Mouse (Mus musculus): Measurements from ENCODE around the gene Trpm1. TPM values are rescaled to one million over a fixed set of nuclear protein-coding genes. Genes with fewer than 3 reads are reported as not detected.

The Trpm1 gene
- polyA plus RNA-seq, 1 experiment from 2014 or later: 0.11 TPM

GRCm38 (mm10) chr7:64249715-64250114 lies 96.1 kb downstream of the Trpm1 start:
- Histone ChIP-seq H3K4me1 (ENCODE audit: control insufficient read depth, insufficient read depth, low read length) (no peaks in the 10 kb centered on the region), H3K27ac (ENCODE audit: low read depth, low read length) (no peak overlapping the region), H3K36me3 (ENCODE audit: control insufficient read depth, insufficient read depth, low read length) (no peaks in the 10 kb centered on the region), H3K27me3 (ENCODE audit: control insufficient read depth, insufficient read depth, low read length) (no peaks in the 10 kb centered on the region), H3K4me2 (ENCODE audit: low read depth, low read length) (no peak overlapping the region), H3K9ac (replicated peaks; ENCODE audit: low read depth, low read length) (no peak overlapping the region), H3K4me3 (ENCODE audit: low read depth, low read length) (no peak overlapping the region), H3K9me3 (ENCODE audit: control insufficient read depth, low read length) (no peaks in the 10 kb centered on the region)
- 77% methylated on average over 4 of the region's 4 CpGs for WGBS
- no peak for ATAC-seq (ENCODE audit: low read depth)

- H3K9ac ChIP-seq (replicated peaks; ENCODE audit: low read depth, low read length): no peak overlapping the region
- no peak overlapping the region for H3K4me2 ChIP-seq (ENCODE audit: low read depth, low read length)
- H3K4me1 ChIP-seq (ENCODE audit: control insufficient read depth, insufficient read depth, low read length): no peaks in the 10 kb centered on the region
- no peak for ATAC-seq (ENCODE audit: low read depth)
- 93% methylated on average over 7 of the region's 7 CpGs for WGBS
- H3K36me3 ChIP-seq (ENCODE audit: control insufficient read depth, insufficient read depth, low read length): no peaks in the 10 kb centered on the region
- no peaks in the 10 kb centered on the region for H3K27me3 ChIP-seq (ENCODE audit: control insufficient read depth, insufficient read depth, low read length)
- no peak overlapping the region for H3K27ac ChIP-seq (ENCODE audit: low read depth, low read length)
- no peak overlapping the region for H3K4me3 ChIP-seq (ENCODE audit: low read depth, low read length)
- no peaks in the 10 kb centered on the region for H3K9me3 ChIP-seq (ENCODE audit: control insufficient read depth, low read length)
Observed at GRCm38 (mm10) chr7:64250417-64250816, 96.8 kb downstream of the Trpm1 start.

GRCm38 (mm10) chr7:64253736-64254135 lies 100.1 kb downstream of the Trpm1 start:
- H3K4me3 ChIP-seq (ENCODE audit: low read depth, low read length): no peak overlapping the region
- H3K27ac ChIP-seq (ENCODE audit: low read depth, low read length): no peak overlapping the region
- H3K9me3 ChIP-seq (ENCODE audit: control insufficient read depth, low read length): no peaks in the 10 kb centered on the region
- no peak overlapping the region for H3K4me2 ChIP-seq (ENCODE audit: low read depth, low read length)
- ATAC-seq (ENCODE audit: low read depth): no peak
- no peak overlapping the region for H3K9ac ChIP-seq (replicated peaks; ENCODE audit: low read depth, low read length)
- H3K4me1 ChIP-seq (ENCODE audit: control insufficient read depth, insufficient read depth, low read length): no peaks in the 10 kb centered on the region
- no peaks in the 10 kb centered on the region for H3K36me3 ChIP-seq (ENCODE audit: control insufficient read depth, insufficient read depth, low read length)
- 93% methylated on average over 3 of the region's 3 CpGs for WGBS
- no peaks in the 10 kb centered on the region for H3K27me3 ChIP-seq (ENCODE audit: control insufficient read depth, insufficient read depth, low read length)

- ATAC-seq (ENCODE audit: low read depth): no peak
- H3K27me3 ChIP-seq (ENCODE audit: control insufficient read depth, insufficient read depth, low read length): no peaks in the 10 kb centered on the region
Observed at GRCm38 (mm10) chr7:64265502-64266279, 112.1 kb downstream of the Trpm1 start.

GRCm38 (mm10) chr7:64266587-64266986 lies 113.0 kb downstream of the Trpm1 start:
- H3K9ac ChIP-seq (replicated peaks; ENCODE audit: low read depth, low read length): no peak overlapping the region
- ATAC-seq (ENCODE audit: low read depth): no peak
- H3K9me3 ChIP-seq (ENCODE audit: control insufficient read depth, low read length): no peaks in the 10 kb centered on the region
- H3K4me3 ChIP-seq (ENCODE audit: low read depth, low read length): no peak overlapping the region
- no peak overlapping the region for H3K27ac ChIP-seq (ENCODE audit: low read depth, low read length)
- H3K36me3 ChIP-seq (ENCODE audit: control insufficient read depth, insufficient read depth, low read length): no peaks in the 10 kb centered on the region
- no peaks in the 10 kb centered on the region for H3K4me1 ChIP-seq (ENCODE audit: control insufficient read depth, insufficient read depth, low read length)
- 93% methylated on average over 4 of the region's 4 CpGs for WGBS
- no peaks in the 10 kb centered on the region for H3K27me3 ChIP-seq (ENCODE audit: control insufficient read depth, insufficient read depth, low read length)
- H3K4me2 ChIP-seq (ENCODE audit: low read depth, low read length): no peak overlapping the region

More at GRCm38 (mm10) chr7:64265502-64266279, 112.1 kb downstream of the Trpm1 start:
- Histone ChIP-seq H3K36me3 (ENCODE audit: control insufficient read depth, insufficient read depth, low read length) (no peaks in the 10 kb centered on the region), H3K4me1 (ENCODE audit: control insufficient read depth, insufficient read depth, low read length) (no peaks in the 10 kb centered on the region), H3K4me2 (ENCODE audit: low read depth, low read length) (no peak overlapping the region), H3K9me3 (ENCODE audit: control insufficient read depth, low read length) (no peaks in the 10 kb centered on the region), H3K27ac (ENCODE audit: low read depth, low read length) (no peak overlapping the region), H3K4me3 (ENCODE audit: low read depth, low read length) (no peak overlapping the region), H3K9ac (replicated peaks; ENCODE audit: low read depth, low read length) (no peak overlapping the region)
- WGBS: 85% methylated on average over 13 of the region's 13 CpGs

- no peak overlapping the region for H3K27ac ChIP-seq (ENCODE audit: low read depth, low read length)
- no peak overlapping the region for H3K4me2 ChIP-seq (ENCODE audit: low read depth, low read length)
- H3K4me1 ChIP-seq (ENCODE audit: control insufficient read depth, insufficient read depth, low read length): no peaks in the 10 kb centered on the region
- WGBS: 14% methylated on average over 4 of the region's 4 CpGs
- H3K9me3 ChIP-seq (ENCODE audit: control insufficient read depth, low read length): no peaks in the 10 kb centered on the region
- H3K27me3 ChIP-seq (ENCODE audit: control insufficient read depth, insufficient read depth, low read length): no peaks in the 10 kb centered on the region
- ATAC-seq (ENCODE audit: low read depth): peak; percentile 61; the same call in 1 of the 2 replicates
- no peaks in the 10 kb centered on the region for H3K36me3 ChIP-seq (ENCODE audit: control insufficient read depth, insufficient read depth, low read length)
- no peak overlapping the region for H3K9ac ChIP-seq (replicated peaks; ENCODE audit: low read depth, low read length)
- H3K4me3 ChIP-seq (ENCODE audit: low read depth, low read length): no peak overlapping the region
Observed at GRCm38 (mm10) chr7:64271926-64272325, 118.3 kb downstream of the Trpm1 start.

GRCm38 (mm10) chr7:64275518-64275917 lies 121.9 kb downstream of the Trpm1 start:
- Histone ChIP-seq H3K4me3 (ENCODE audit: low read depth, low read length) (no peak overlapping the region), H3K9me3 (ENCODE audit: control insufficient read depth, low read length) (no peaks in the 10 kb centered on the region), H3K4me1 (ENCODE audit: control insufficient read depth, insufficient read depth, low read length) (no peaks in the 10 kb centered on the region), H3K4me2 (ENCODE audit: low read depth, low read length) (no peak overlapping the region), H3K9ac (replicated peaks; ENCODE audit: low read depth, low read length) (no peak overlapping the region), H3K27ac (ENCODE audit: low read depth, low read length) (0 out of 2 replicates have a peak overlapping the region, but pooled peaks have one; percentile 22), H3K36me3 (ENCODE audit: control insufficient read depth, insufficient read depth, low read length) (no peaks in the 10 kb centered on the region), H3K27me3 (ENCODE audit: control insufficient read depth, insufficient read depth, low read length) (no peaks in the 10 kb centered on the region)
- 33% methylated on average over 4 of the region's 4 CpGs for WGBS
- ATAC-seq (ENCODE audit: low read depth): peak; percentile 76

- H3K9ac ChIP-seq (replicated peaks; ENCODE audit: low read depth, low read length): no peak overlapping the region
- WGBS: 56% methylated on average over 6 of the region's 6 CpGs
- no peak for ATAC-seq (ENCODE audit: low read depth)
- no peak overlapping the region for H3K4me2 ChIP-seq (ENCODE audit: low read depth, low read length)
- no peaks in the 10 kb centered on the region for H3K27me3 ChIP-seq (ENCODE audit: control insufficient read depth, insufficient read depth, low read length)
- H3K4me3 ChIP-seq (ENCODE audit: low read depth, low read length): no peak overlapping the region
- no peaks in the 10 kb centered on the region for H3K9me3 ChIP-seq (ENCODE audit: control insufficient read depth, low read length)
- H3K4me1 ChIP-seq (ENCODE audit: control insufficient read depth, insufficient read depth, low read length): no peaks in the 10 kb centered on the region
- H3K27ac ChIP-seq (ENCODE audit: low read depth, low read length): no peak overlapping the region
- no peaks in the 10 kb centered on the region for H3K36me3 ChIP-seq (ENCODE audit: control insufficient read depth, insufficient read depth, low read length)
Observed at GRCm38 (mm10) chr7:64276921-64277320, 123.3 kb downstream of the Trpm1 start.

- no peak overlapping the region for H3K4me2 ChIP-seq (ENCODE audit: low read depth, low read length)
- no peak overlapping the region for H3K9ac ChIP-seq (replicated peaks; ENCODE audit: low read depth, low read length)
- H3K36me3 ChIP-seq (ENCODE audit: control insufficient read depth, insufficient read depth, low read length): no peaks in the 10 kb centered on the region
- no peak for ATAC-seq (ENCODE audit: low read depth)
- no peaks in the 10 kb centered on the region for H3K27me3 ChIP-seq (ENCODE audit: control insufficient read depth, insufficient read depth, low read length)
- H3K4me3 ChIP-seq (ENCODE audit: low read depth, low read length): no peak overlapping the region
- H3K9me3 ChIP-seq (ENCODE audit: control insufficient read depth, low read length): no peaks in the 10 kb centered on the region
- H3K27ac ChIP-seq (ENCODE audit: low read depth, low read length): no peak overlapping the region
- H3K4me1 ChIP-seq (ENCODE audit: control insufficient read depth, insufficient read depth, low read length): no peaks in the 10 kb centered on the region
- 98% methylated on average over 1 of the region's 1 CpGs for WGBS
Observed at GRCm38 (mm10) chr7:64278526-64278925, 124.9 kb downstream of the Trpm1 start.

Data from neural tube, embryonic 14.5 days (tissue).